Mouse (Mus musculus): Measurements from ENCODE around the gene Lpar1. TPM values are rescaled to one million over a fixed set of nuclear protein-coding genes. Genes with fewer than 3 reads are reported as not detected.

The Lpar1 gene
- polyA plus RNA-seq, 1 experiment from 2014 or later: 51.9 TPM

DNA sequence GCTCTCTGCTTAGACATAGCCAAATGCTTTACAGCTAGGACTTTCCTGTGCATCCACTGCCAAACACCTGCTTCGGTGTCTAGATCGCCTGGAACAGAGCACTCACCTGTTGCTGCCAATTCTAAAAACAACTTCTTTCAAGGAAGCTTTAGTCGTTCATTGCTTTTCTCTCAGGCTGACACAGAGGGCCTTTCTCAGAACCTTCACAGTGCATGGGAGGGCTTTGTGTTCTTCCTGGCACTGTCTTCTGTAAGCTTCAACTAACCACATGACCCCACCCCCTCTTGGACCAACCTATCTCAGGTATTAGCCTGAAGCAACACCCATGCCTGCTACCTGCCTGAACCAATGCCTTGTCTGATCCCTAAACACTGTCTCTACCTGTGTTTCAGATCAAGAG, 15.0 kb downstream of the Lpar1 start:
- DNase-seq (ENCODE audit: low spot score) (no peak), ATAC-seq (ENCODE audit: low FRiP score) (no peak)
- H3K9me3 ChIP-seq (ENCODE audit: control insufficient read depth, low read length): no peaks in the 10 kb centered on the region
- H3K4me1 ChIP-seq (replicated peaks; ENCODE audit: control insufficient read depth, insufficient read depth, low read length): no peaks in the 10 kb centered on the region
- no peak overlapping the region for H3K27ac ChIP-seq (ENCODE audit: low read depth, low read length)
- no peaks in the 10 kb centered on the region for H3K27me3 ChIP-seq (ENCODE audit: control insufficient read depth, insufficient read depth, low read length)
- H3K36me3 ChIP-seq (ENCODE audit: control insufficient read depth, insufficient read depth, low read length): no peaks in the 10 kb centered on the region
- 92% methylated on average over 3 of the region's 3 CpGs for WGBS
- H3K4me3 ChIP-seq (ENCODE audit: low read depth, low read length): no peak overlapping the region
- H3K4me2 ChIP-seq (replicated peaks; ENCODE audit: low read depth, low read length): no peak overlapping the region
- no peak overlapping the region for H3K9ac ChIP-seq (ENCODE audit: low read depth, low read length)

DNA sequence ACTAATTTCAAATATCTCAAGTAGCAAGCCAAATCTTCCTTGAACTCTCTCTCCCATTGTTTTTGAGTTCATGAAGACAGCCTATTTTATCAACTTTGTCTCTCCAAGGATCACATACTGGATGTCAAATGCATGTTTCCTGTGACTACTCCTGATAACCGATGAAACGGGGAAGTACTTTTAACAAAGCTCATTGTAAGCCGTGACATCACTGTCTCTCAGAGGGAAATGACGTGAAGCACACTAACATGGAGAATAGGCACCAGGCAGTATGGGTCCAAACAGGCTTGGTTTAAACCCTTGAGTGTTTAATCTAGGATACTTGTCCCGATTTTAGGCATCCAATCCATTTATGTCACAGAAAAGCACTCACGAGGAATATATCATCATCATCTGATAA, 17.9 kb downstream of the Lpar1 start:
- 88% methylated on average over 6 of the region's 6 CpGs for WGBS
- Histone ChIP-seq H3K4me2 (replicated peaks; ENCODE audit: low read depth, low read length) (no peak overlapping the region), H3K4me1 (replicated peaks; ENCODE audit: control insufficient read depth, insufficient read depth, low read length) (no peaks in the 10 kb centered on the region), H3K36me3 (ENCODE audit: control insufficient read depth, insufficient read depth, low read length) (no peaks in the 10 kb centered on the region), H3K27me3 (ENCODE audit: control insufficient read depth, insufficient read depth, low read length) (no peaks in the 10 kb centered on the region), H3K4me3 (ENCODE audit: low read depth, low read length) (no peak overlapping the region), H3K9ac (ENCODE audit: low read depth, low read length) (no peak overlapping the region), H3K9me3 (ENCODE audit: control insufficient read depth, low read length) (no peaks in the 10 kb centered on the region), H3K27ac (ENCODE audit: low read depth, low read length) (no peak overlapping the region)
- no peak for DNase-seq (ENCODE audit: low spot score)
- no peak for ATAC-seq (ENCODE audit: low FRiP score)

DNA sequence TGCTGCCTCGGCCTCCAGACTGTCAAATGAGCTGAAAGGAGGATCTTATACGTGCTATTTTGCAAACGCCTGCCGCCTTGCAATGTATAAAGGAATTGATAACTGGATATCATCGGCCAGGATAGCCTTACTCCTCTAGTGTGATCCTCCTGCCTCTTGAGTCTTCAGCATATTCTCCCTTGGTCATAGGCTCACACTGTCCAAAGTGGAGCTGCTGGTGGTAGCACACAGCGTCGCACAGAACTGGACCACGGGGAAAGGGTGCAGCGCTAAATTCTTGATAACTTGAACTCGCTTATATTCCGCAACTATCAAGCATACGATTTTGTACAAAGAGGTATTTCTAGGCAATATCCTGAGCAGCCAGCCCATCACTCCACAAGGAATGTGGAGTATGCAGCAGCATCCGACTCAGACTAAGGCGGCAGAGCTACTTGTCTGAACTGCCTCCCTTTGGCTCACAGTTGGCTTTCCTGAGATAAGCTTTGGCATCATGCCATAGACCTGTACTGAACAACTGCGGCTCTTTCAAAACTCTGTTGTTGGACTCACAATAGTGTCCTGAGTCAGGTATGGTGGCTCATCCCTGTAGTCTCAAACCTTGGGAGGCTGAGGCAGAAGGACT, 18.9 kb downstream of the Lpar1 start:
- Histone ChIP-seq H3K27me3 (ENCODE audit: control insufficient read depth, insufficient read depth, low read length) (no peaks in the 10 kb centered on the region), H3K27ac (ENCODE audit: low read depth, low read length) (no peak overlapping the region), H3K4me1 (replicated peaks; ENCODE audit: control insufficient read depth, insufficient read depth, low read length) (no peaks in the 10 kb centered on the region), H3K4me3 (ENCODE audit: low read depth, low read length) (no peak overlapping the region), H3K9me3 (ENCODE audit: control insufficient read depth, low read length) (no peaks in the 10 kb centered on the region), H3K4me2 (replicated peaks; ENCODE audit: low read depth, low read length) (no peak overlapping the region), H3K36me3 (ENCODE audit: control insufficient read depth, insufficient read depth, low read length) (no peaks in the 10 kb centered on the region), H3K9ac (ENCODE audit: low read depth, low read length) (no peak overlapping the region)
- DNase-seq (ENCODE audit: low spot score) (no peak), ATAC-seq (ENCODE audit: low FRiP score) (no peak)
- WGBS: 83% methylated on average over 15 of the region's 15 CpGs

GRCm38 (mm10) chr4:58534141-58534571, 19.5 kb downstream of the Lpar1 start:
- Histone ChIP-seq H3K4me3 (ENCODE audit: low read depth, low read length) (no peak overlapping the region), H3K27me3 (ENCODE audit: control insufficient read depth, insufficient read depth, low read length) (no peaks in the 10 kb centered on the region), H3K9ac (ENCODE audit: low read depth, low read length) (no peak overlapping the region), H3K27ac (ENCODE audit: low read depth, low read length) (no peak overlapping the region), H3K4me2 (replicated peaks; ENCODE audit: low read depth, low read length) (no peak overlapping the region), H3K4me1 (replicated peaks; ENCODE audit: control insufficient read depth, insufficient read depth, low read length) (no peaks in the 10 kb centered on the region), H3K36me3 (ENCODE audit: control insufficient read depth, insufficient read depth, low read length) (no peaks in the 10 kb centered on the region), H3K9me3 (ENCODE audit: control insufficient read depth, low read length) (no peaks in the 10 kb centered on the region)
- DNase-seq (ENCODE audit: low spot score) (peak; percentile 31), ATAC-seq (ENCODE audit: low FRiP score) (peak; percentile 78)
- 28% methylated on average over 13 of the region's 13 CpGs for WGBS

GRCm38 (mm10) chr4:58533519-58533918, 20.2 kb downstream of the Lpar1 start:
- 20% methylated on average over 3 of the region's 3 CpGs for WGBS
- H3K27ac ChIP-seq (ENCODE audit: low read depth, low read length): no peak overlapping the region
- H3K4me3 ChIP-seq (ENCODE audit: low read depth, low read length): no peak overlapping the region
- ATAC-seq (ENCODE audit: low FRiP score) (peak; percentile 43; the same call in 1 of the 2 replicates), DNase-seq (ENCODE audit: low spot score) (no peak)
- H3K4me1 ChIP-seq (replicated peaks; ENCODE audit: control insufficient read depth, insufficient read depth, low read length): no peaks in the 10 kb centered on the region
- no peak overlapping the region for H3K9ac ChIP-seq (ENCODE audit: low read depth, low read length)
- no peaks in the 10 kb centered on the region for H3K9me3 ChIP-seq (ENCODE audit: control insufficient read depth, low read length)
- no peaks in the 10 kb centered on the region for H3K27me3 ChIP-seq (ENCODE audit: control insufficient read depth, insufficient read depth, low read length)
- no peak overlapping the region for H3K4me2 ChIP-seq (replicated peaks; ENCODE audit: low read depth, low read length)
- H3K36me3 ChIP-seq (ENCODE audit: control insufficient read depth, insufficient read depth, low read length): no peaks in the 10 kb centered on the region

- H3K9ac ChIP-seq (ENCODE audit: low read depth, low read length): no peak overlapping the region
- no peaks in the 10 kb centered on the region for H3K36me3 ChIP-seq (ENCODE audit: control insufficient read depth, insufficient read depth, low read length)
- H3K9me3 ChIP-seq (ENCODE audit: control insufficient read depth, low read length): no peaks in the 10 kb centered on the region
- ATAC-seq (ENCODE audit: low FRiP score): no peak
- no peaks in the 10 kb centered on the region for H3K27me3 ChIP-seq (ENCODE audit: control insufficient read depth, insufficient read depth, low read length)
- WGBS: 66% methylated on average over 3 of the region's 3 CpGs
- H3K4me2 ChIP-seq (replicated peaks; ENCODE audit: low read depth, low read length): no peak overlapping the region
- no peak overlapping the region for H3K27ac ChIP-seq (ENCODE audit: low read depth, low read length)
- no peak overlapping the region for H3K4me3 ChIP-seq (ENCODE audit: low read depth, low read length)
- no peak for DNase-seq (ENCODE audit: low spot score)
- no peaks in the 10 kb centered on the region for H3K4me1 ChIP-seq (replicated peaks; ENCODE audit: control insufficient read depth, insufficient read depth, low read length)
These were observed 21.4 kb downstream of the Lpar1 start for GRCm38 (mm10) chr4:58532326-58532725.

- H3K36me3 ChIP-seq (ENCODE audit: control insufficient read depth, insufficient read depth, low read length): no peaks in the 10 kb centered on the region
- no peak for DNase-seq (ENCODE audit: low spot score)
- no peak overlapping the region for H3K4me2 ChIP-seq (replicated peaks; ENCODE audit: low read depth, low read length)
- no peaks in the 10 kb centered on the region for H3K9me3 ChIP-seq (ENCODE audit: control insufficient read depth, low read length)
- H3K27ac ChIP-seq (ENCODE audit: low read depth, low read length): no peak overlapping the region
- H3K4me3 ChIP-seq (ENCODE audit: low read depth, low read length): no peak overlapping the region
- H3K4me1 ChIP-seq (replicated peaks; ENCODE audit: control insufficient read depth, insufficient read depth, low read length): no peaks in the 10 kb centered on the region
- ATAC-seq (ENCODE audit: low FRiP score): no peak
- no peak overlapping the region for H3K9ac ChIP-seq (ENCODE audit: low read depth, low read length)
- H3K27me3 ChIP-seq (ENCODE audit: control insufficient read depth, insufficient read depth, low read length): no peaks in the 10 kb centered on the region
- 81% methylated on average over 5 of the region's 5 CpGs for WGBS
These were observed 23.0 kb downstream of the Lpar1 start for GRCm38 (mm10) chr4:58530706-58531105.

GRCm38 (mm10) chr4:58530279-58530678, 23.4 kb downstream of the Lpar1 start:
- 55% methylated on average over 3 of the region's 3 CpGs for WGBS

GRCm38 (mm10) chr4:58527852-58528251, 25.8 kb downstream of the Lpar1 start:
- no peaks in the 10 kb centered on the region for H3K9me3 ChIP-seq (ENCODE audit: control insufficient read depth, low read length)
- H3K4me1 ChIP-seq (replicated peaks; ENCODE audit: control insufficient read depth, insufficient read depth, low read length): no peaks in the 10 kb centered on the region
- H3K4me3 ChIP-seq (ENCODE audit: low read depth, low read length): no peak overlapping the region
- no peaks in the 10 kb centered on the region for H3K36me3 ChIP-seq (ENCODE audit: control insufficient read depth, insufficient read depth, low read length)
- no peak overlapping the region for H3K27ac ChIP-seq (ENCODE audit: low read depth, low read length)
- DNase-seq (ENCODE audit: low spot score) (no peak), ATAC-seq (ENCODE audit: low FRiP score) (no peak)
- no peaks in the 10 kb centered on the region for H3K27me3 ChIP-seq (ENCODE audit: control insufficient read depth, insufficient read depth, low read length)
- no peak overlapping the region for H3K4me2 ChIP-seq (replicated peaks; ENCODE audit: low read depth, low read length)
- H3K9ac ChIP-seq (ENCODE audit: low read depth, low read length): no peak overlapping the region
- 87% methylated on average over 3 of the region's 3 CpGs for WGBS

More at GRCm38 (mm10) chr4:58530279-58530678, 23.4 kb downstream of the Lpar1 start:
- Histone ChIP-seq H3K9me3 (ENCODE audit: control insufficient read depth, low read length) (no peaks in the 10 kb centered on the region), H3K27ac (ENCODE audit: low read depth, low read length) (no peak overlapping the region), H3K27me3 (ENCODE audit: control insufficient read depth, insufficient read depth, low read length) (no peaks in the 10 kb centered on the region), H3K36me3 (ENCODE audit: control insufficient read depth, insufficient read depth, low read length) (no peaks in the 10 kb centered on the region), H3K4me2 (replicated peaks; ENCODE audit: low read depth, low read length) (no peak overlapping the region), H3K9ac (ENCODE audit: low read depth, low read length) (no peak overlapping the region), H3K4me3 (ENCODE audit: low read depth, low read length) (no peak overlapping the region), H3K4me1 (replicated peaks; ENCODE audit: control insufficient read depth, insufficient read depth, low read length) (no peaks in the 10 kb centered on the region)
- DNase-seq (ENCODE audit: low spot score) (no peak), ATAC-seq (ENCODE audit: low FRiP score) (no peak)

All from hindbrain, embryonic 11.5 days (tissue).